Mouse (Mus musculus): Measurements from ENCODE around the gene Syne3. TPM values are rescaled to one million over a fixed set of nuclear protein-coding genes. Genes with fewer than 3 reads are reported as not detected.

The Syne3 gene
- total RNA-seq, 1 experiment from 2014 or later: 53.9 TPM

GRCm38 (mm10) chr12:105003158-105003557 lies 6.5 kb downstream of the Syne3 start:
- no peak for ATAC-seq (replicated peaks; ENCODE audit: insufficient number of reproducible peaks, low FRiP score, low TSS enrichment, poor library complexity, severe bottlenecking)

GRCm38 (mm10) chr12:105002340-105003132 lies 7.1 kb downstream of the Syne3 start:
- ATAC-seq (replicated peaks; ENCODE audit: insufficient number of reproducible peaks, low FRiP score, low TSS enrichment, poor library complexity, severe bottlenecking): no peak

DNA sequence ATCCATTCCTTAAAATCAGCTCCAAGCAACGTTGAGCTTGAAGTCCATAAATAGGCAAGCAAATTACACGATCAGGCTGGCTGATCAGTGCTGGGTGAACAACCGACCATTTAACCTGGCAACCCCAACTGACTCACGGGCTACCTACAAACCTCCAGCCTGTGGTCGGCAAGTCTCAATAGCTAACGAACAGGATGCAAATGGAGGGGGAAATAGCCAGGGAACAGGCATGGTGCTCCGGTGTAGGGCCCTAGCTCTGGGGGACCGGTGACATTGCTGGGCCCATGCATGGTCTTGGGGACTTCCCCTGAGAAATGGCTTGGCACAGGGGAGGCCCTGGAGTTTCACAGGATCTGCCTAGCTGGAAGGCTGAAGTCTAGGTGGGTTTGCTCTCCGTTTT lies 8.3 kb downstream of the Syne3 start:
- no peak for ATAC-seq (replicated peaks; ENCODE audit: insufficient number of reproducible peaks, low FRiP score, low TSS enrichment, poor library complexity, severe bottlenecking)

DNA sequence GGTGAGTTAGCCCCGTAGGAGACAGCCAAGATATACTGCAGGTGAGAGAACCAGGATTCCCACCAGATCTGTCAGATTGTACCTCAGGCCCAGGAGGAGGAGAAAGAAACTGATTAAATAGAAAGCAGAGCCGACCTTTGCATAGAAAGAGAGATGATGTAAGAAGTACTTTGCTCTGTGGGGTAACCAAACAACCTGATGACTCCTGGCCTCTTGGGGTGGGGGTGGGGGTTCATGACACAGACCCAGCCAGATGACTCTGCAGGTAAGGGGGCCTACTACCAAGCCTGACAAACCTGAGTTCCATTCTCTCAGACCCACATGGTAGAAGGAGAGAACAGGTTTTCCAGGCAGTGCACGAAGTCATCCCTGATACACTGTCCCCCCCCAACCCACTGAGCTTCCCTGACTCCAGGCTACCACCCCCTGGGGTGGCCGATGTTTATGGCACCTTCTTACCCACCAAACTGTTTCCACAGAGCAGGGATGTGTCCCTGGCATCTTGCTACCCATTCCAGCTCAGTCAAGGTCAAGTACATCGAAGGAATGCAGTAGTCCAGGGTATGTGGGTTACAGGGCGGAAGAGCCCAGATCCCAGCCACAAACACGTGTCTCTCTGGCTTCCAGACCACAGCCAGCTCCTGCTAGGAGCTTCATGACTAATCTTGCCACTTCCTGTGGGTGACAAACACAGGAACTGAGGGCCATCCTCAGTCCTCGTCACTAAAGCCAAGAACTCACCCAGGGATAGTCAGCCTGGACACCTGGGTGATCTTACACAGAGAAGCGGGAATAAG lies 8.9 kb downstream of the Syne3 start:
- peak; percentile 68 for ATAC-seq (replicated peaks; ENCODE audit: insufficient number of reproducible peaks, low FRiP score, low TSS enrichment, poor library complexity, severe bottlenecking)

DNA sequence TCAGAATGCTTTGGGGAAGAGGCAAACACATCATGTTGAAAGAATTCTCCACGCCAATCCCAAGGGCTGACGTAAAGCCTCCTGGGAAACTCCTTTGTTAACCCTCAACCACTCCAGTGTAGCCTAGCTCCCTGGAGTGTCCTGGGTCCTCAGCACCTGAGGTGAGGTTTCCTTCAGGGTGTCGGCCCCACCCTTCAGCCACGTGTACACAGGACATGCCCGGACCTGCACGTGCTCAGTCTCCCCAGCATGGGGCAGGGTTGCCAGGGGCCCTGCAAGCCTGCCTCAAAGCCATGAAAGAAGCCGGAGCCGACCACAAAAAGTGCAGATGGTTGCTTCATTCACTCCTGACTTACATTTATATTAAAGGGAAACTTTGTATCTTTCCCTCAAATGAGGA lies 10.4 kb downstream of the Syne3 start:
- no peak for ATAC-seq (replicated peaks; ENCODE audit: insufficient number of reproducible peaks, low FRiP score, low TSS enrichment, poor library complexity, severe bottlenecking)

- ATAC-seq (replicated peaks; ENCODE audit: insufficient number of reproducible peaks, low FRiP score, low TSS enrichment, poor library complexity, severe bottlenecking): no peak
Observed at GRCm38 (mm10) chr12:104998541-104998940, 11.1 kb downstream of the Syne3 start.

- no peak; the same call in 1 of the 2 replicates for ATAC-seq (replicated peaks; ENCODE audit: insufficient number of reproducible peaks, low FRiP score, low TSS enrichment, poor library complexity, severe bottlenecking)
Observed at GRCm38 (mm10) chr12:104997641-104998293, 11.8 kb downstream of the Syne3 start.

DNA sequence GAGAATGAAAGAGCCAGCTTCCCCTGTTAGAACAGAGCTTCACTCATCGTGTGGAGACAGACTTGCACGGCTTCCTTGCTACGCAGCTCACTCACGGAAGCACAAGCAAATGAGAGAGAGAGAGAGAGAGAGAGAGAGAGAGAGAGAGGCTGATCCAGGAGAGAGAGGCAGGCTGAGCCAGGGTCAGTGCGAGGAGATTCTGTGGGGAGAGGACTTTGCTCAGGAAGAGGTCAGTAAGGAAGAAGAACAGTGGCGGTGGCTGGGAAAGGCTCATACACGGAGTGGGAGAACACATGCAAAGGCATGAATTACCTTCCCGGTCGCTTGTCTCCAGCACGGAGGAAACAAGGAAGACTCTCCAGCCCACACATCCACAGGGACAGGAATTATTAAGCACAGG lies 12.4 kb downstream of the Syne3 start:
- no peak for ATAC-seq (replicated peaks; ENCODE audit: insufficient number of reproducible peaks, low FRiP score, low TSS enrichment, poor library complexity, severe bottlenecking)

- ATAC-seq (replicated peaks; ENCODE audit: insufficient number of reproducible peaks, low FRiP score, low TSS enrichment, poor library complexity, severe bottlenecking): 0 out of 2 replicates have a peak, but pooled peaks have one; percentile 10
Observed at GRCm38 (mm10) chr12:104996012-104996728, 13.4 kb downstream of the Syne3 start.

DNA sequence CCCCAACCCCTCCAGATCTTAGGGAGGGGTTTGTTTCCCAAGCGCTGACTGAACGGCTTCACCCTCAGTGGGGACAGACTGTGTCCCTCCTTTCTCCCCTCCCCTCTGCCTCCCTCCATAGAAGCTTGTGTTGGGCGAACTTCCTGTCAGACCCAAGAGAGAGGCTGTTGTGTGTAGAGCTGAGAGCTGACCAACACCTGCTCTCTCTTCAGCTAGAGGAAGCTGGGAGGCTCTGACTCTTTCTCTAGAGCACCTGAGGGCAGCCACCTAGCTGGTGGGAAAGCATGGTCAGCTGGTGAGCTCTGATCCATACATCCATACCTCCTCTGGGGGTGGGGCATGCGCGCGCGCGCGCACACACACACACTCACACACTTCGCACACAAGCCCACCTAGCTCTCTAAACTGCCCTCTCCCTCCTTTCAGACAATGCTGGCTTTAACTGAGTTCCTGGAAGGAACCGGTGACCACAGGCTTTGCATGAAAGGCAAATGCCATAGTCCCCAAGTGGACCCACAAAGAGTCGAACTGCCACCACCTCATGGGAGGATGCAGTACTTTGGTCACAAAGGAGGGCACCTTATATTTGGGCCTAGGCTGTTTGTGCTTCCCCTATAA lies 14.2 kb downstream of the Syne3 start:
- ATAC-seq (replicated peaks; ENCODE audit: insufficient number of reproducible peaks, low FRiP score, low TSS enrichment, poor library complexity, severe bottlenecking): no peak

DNA sequence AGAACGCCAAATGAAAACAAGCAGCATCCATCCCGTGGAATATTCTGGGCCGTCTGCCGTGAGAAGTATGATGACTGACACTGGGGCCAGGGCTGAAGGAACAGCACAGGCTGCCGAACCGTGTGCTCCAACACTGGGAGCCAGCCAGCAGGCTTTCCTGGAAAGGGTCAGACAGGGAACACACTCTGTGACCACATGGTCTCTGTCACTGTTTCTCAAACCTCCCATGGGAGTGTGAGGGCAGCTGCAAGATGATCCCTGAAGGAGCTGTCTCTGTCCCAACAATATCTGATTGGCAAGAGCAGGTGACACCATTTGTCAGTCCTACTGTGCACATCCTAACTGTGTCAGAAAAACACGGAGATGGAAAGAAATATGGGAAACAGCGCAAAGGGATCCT lies 16.8 kb downstream of the Syne3 start:
- ATAC-seq (replicated peaks; ENCODE audit: insufficient number of reproducible peaks, low FRiP score, low TSS enrichment, poor library complexity, severe bottlenecking): no peak

DNA sequence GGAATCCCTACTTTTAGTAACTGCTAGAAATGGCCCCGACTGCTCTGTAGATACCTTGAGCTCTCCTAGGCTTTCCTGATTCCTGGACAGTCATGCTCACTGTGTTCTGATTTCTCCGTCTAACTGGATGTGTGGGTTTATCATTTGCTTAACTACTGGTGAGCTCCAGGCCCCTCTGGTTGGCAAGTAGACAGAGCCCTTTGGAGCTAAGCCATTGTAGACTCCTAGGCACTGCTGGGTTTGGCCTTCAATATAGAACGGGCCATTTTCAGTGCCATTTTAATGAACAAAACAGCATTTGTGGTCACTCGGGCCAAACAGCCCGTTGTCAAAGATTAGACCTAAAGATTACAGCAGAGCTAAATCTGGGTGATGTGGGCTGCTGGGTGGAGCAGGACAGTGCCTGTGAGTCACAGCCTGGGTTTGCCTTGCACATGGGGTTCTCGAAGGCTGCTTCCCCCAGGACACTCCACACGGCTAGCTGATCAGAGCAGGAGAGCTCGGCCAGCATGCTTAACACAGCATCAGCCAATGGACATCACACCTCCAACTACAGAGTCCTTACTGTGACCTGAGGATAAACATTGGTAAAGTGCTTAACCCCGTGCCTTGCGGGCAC lies 17.4 kb downstream of the Syne3 start:
- peak; percentile 41; the same call in 1 of the 2 replicates for ATAC-seq (replicated peaks; ENCODE audit: insufficient number of reproducible peaks, low FRiP score, low TSS enrichment, poor library complexity, severe bottlenecking)

DNA sequence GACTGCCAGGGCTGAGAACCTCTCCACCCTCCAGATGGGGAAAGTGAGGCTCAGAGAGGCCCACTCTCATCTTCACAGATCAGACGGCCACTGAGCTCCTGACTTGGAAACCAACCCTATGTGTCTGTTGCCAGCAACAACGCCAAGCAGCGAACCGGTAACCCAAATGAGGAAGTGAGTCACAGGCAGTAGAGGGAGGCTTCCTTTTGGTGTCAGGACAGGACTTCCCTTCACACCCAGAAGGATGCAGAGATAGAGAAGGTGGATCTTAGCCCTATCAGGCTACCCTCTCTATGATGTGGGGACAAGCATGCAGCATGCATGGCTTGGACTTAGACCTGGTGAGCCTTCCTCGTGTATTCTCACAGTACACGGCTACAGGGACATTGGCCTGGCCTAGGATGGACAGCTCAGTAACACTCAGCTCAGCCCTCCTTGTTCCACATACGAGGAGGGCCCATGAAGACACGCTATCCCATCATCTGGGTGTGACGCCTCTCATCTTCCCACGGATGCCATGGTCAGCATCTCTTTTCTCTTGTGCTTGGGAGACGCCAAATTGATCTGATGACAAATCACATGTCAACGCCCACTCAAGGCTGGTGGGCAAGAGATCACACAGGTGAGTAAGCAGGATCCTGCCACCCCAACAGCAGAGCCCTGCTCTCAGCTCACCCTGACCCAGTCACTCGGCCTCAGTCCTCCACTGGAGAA lies 18.7 kb downstream of the Syne3 start:
- peak; percentile 90 for ATAC-seq (replicated peaks; ENCODE audit: insufficient number of reproducible peaks, low FRiP score, low TSS enrichment, poor library complexity, severe bottlenecking)

DNA sequence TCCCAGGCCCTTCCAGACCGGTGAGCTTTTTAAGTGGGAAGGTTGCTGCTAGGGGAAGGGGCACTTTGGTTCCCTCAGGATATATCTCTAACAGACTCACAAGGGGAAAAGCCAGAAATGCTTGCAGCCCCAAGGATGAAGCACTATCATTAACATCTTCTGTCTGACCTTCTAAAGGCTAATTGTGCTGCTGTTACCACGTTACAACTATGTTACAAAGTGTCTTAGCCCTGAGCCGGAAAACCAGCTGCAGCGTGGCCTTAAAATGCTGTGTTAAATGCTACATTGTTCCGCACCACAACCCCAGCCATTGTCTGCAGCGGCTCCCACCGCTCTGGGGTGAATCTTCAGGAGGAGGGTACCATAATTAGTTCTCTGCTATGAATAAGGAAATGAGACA lies 21.7 kb downstream of the Syne3 start:
- ATAC-seq (replicated peaks; ENCODE audit: insufficient number of reproducible peaks, low FRiP score, low TSS enrichment, poor library complexity, severe bottlenecking): no peak

DNA sequence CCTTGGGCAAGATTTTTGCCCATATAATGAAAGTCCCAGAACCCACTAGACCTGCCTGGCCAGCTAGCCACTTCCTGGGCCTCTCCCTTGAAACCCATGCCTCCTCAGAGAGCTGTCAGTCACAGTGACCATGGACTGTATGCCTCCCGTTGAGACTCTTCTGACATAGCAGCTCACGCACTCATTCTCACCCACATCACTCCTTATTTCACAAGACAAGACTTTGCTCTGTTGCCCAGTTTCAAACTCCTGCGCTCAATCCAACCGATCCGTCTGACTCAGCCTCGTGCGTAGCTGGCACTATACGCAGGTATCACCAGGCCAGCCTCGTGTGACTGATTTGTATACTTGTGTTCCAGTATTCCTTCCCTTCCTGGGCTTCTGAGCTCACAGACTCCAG lies 22.8 kb downstream of the Syne3 start:
- no peak for ATAC-seq (replicated peaks; ENCODE audit: insufficient number of reproducible peaks, low FRiP score, low TSS enrichment, poor library complexity, severe bottlenecking)

DNA sequence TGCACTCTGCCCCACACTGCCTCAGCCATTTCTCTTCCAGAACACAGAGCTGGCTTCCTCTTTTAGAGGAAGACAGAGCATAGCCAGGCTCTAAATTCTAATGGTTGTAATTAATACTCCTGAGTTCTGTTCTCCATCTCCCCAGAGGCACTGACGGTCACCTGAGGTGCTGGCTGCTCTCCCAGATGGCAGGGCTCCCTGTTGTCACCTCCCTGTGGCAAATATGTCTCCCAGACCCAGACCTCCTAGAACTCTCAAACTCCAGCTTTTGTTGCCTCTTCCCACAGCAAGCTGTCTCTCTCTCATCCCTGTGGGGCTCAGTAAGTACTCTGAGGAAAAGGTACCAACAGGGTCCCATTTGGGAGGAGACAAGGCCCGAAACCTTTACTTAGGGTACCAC lies 23.6 kb downstream of the Syne3 start:
- no peak for ATAC-seq (replicated peaks; ENCODE audit: insufficient number of reproducible peaks, low FRiP score, low TSS enrichment, poor library complexity, severe bottlenecking)

DNA sequence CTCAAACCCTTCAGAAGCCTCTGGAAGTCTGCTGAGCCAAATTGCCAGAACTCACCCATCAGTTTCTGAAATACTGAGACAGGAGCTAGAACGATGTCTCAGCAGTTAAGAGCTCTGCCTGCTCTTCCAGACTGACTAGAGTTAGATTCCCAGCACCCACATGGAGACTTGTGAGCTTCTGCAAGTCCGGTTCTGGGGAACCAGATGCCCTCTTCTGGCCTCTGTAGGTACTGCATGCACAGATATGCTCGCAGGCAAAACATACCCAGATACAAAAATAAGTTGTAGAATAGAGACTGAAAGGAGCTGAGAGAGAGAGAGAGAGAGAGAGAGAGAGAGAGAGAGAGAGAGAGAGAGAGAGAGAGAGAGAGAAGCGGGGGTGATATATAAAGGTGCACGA lies 24.5 kb downstream of the Syne3 start:
- no peak for ATAC-seq (replicated peaks; ENCODE audit: insufficient number of reproducible peaks, low FRiP score, low TSS enrichment, poor library complexity, severe bottlenecking)

Data from monocyte, adult 5-6 weeks (primary cell).